Mouse (Mus musculus) kidney, postnatal 36 days (tissue): ENCODE data around the gene Stx18.

Source experiments
- DNase-seq, 2 experiments: peaks; one replicate each; pipeline ENCODE4 v3.0.0; 2021 to 2022; ENCODE audit warnings: mixed read lengths in 2 of 2

Stx18 gene

GRCm38 (mm10) chr5:38038710-38039592 lies at the start of gene Stx18:
TSS of gene Stx18 (plus strand) at chr5:38038742.
- peak; percentile 87 to 90 for DNase-seq

- no peak for DNase-seq
These were observed 46.2 kb upstream of the Stx18 start for GRCm38 (mm10) chr5:37992346-37992745.

- DNase-seq = no peak
These were observed 39.7 kb upstream of the Stx18 start for GRCm38 (mm10) chr5:37998805-37999204.

GRCm38 (mm10) chr5:38002573-38002972 lies 36.0 kb upstream of the Stx18 start:
- DNase-seq = peak in 1 of 2 experiments; percentile 26

- DNase-seq = peak; percentile 1 to 60
These were observed 33.8 kb upstream of the Stx18 start for GRCm38 (mm10) chr5:38004746-38005145.

- DNase-seq = peak in 1 of 2 experiments; percentile 3
These were observed 31.9 kb upstream of the Stx18 start for GRCm38 (mm10) chr5:38006415-38007347.

GRCm38 (mm10) chr5:38009071-38009470 lies 29.5 kb upstream of the Stx18 start:
- DNase-seq = no peak

GRCm38 (mm10) chr5:38014916-38015315 lies 23.6 kb upstream of the Stx18 start:
- DNase-seq = no peak

GRCm38 (mm10) chr5:38016945-38017344 lies 21.6 kb upstream of the Stx18 start:
- DNase-seq = no peak

GRCm38 (mm10) chr5:38027656-38028055 lies 10.9 kb upstream of the Stx18 start:
- no peak for DNase-seq

- peak in 1 of 2 experiments; percentile 21 for DNase-seq
These were observed 268 bp upstream of the Stx18 start for GRCm38 (mm10) chr5:38038274-38038673.

- DNase-seq = no peak
These were observed 1.3 kb downstream of the Stx18 start for GRCm38 (mm10) chr5:38039796-38040195.

- DNase-seq = no peak
These were observed 6.4 kb downstream of the Stx18 start for GRCm38 (mm10) chr5:38044923-38045322.

- DNase-seq = peak; percentile 30 to 61
These were observed 9.6 kb downstream of the Stx18 start for GRCm38 (mm10) chr5:38048177-38048576.

GRCm38 (mm10) chr5:38061051-38061450 lies 22.5 kb downstream of the Stx18 start:
- no peak for DNase-seq

- no peak for DNase-seq
These were observed 24.2 kb downstream of the Stx18 start for GRCm38 (mm10) chr5:38062709-38063108.

GRCm38 (mm10) chr5:38063339-38063738 lies 24.8 kb downstream of the Stx18 start:
- DNase-seq = no peak

- no peak for DNase-seq
These were observed 25.6 kb downstream of the Stx18 start for GRCm38 (mm10) chr5:38064043-38064575.

- DNase-seq = no peak
These were observed 26.2 kb downstream of the Stx18 start for GRCm38 (mm10) chr5:38064701-38065100.

- no peak for DNase-seq
These were observed 26.9 kb downstream of the Stx18 start for GRCm38 (mm10) chr5:38065454-38065853.

- no peak for DNase-seq
These were observed 28.1 kb downstream of the Stx18 start for GRCm38 (mm10) chr5:38066606-38067005.

GRCm38 (mm10) chr5:38076326-38076725 lies 37.8 kb downstream of the Stx18 start:
- peak; percentile 49 to 69 for DNase-seq

- peak in 1 of 2 experiments; percentile 27 for DNase-seq
These were observed 40.0 kb downstream of the Stx18 start for GRCm38 (mm10) chr5:38078575-38078974.
